Mouse (Mus musculus) lung, adult 2 months (tissue): ENCODE measurements around the gene Wdr31. TPM values are rescaled to one million over a fixed set of nuclear protein-coding genes. Genes with fewer than 3 reads are reported as not detected.

ENCODE experiments used
- DNase-seq: peaks from one replicate; pipeline ENCODE4 v3.0.0; 2022
- H3K4me1 ChIP-seq: fragments of 200-500 bp; 2 replicates; pipeline ENCODE4 v1.6.1; 2011; ENCODE audit warnings: low read length; ENCODE audit not compliant: control insufficient read depth, insufficient read depth
- H3K4me3 ChIP-seq: fragments of 200-500 bp; replicated peaks from 2 replicates; pipeline ENCODE3; 2011; ENCODE audit warnings: low read depth, mild to moderate bottlenecking, control low read depth, low read length; ENCODE audit errors: extremely low read depth
- CTCF ChIP-seq: fragments of 200-500 bp; IDR thresholded peaks from 2 replicates; pipeline ENCODE4 v1.5.1; 2011; ENCODE audit warnings: mild to moderate bottlenecking, low read length, control low read depth; ENCODE audit not compliant: insufficient read depth
- POLR2A ChIP-seq: fragments of 200-500 bp; IDR thresholded peaks from 2 replicates; pipeline ENCODE4 v1.6.1; 2011; ENCODE audit warnings: low read depth, mild to moderate bottlenecking, control low read depth, low read length, borderline replicate concordance; ENCODE audit errors: extremely low read depth
- WGBS: fragments of 180-500 bp; shearing (Covaris S2); methylation state at CpG from one replicate; pipeline ENCODE4 v1.1.7; 2018; 5-methylcytosine and 5-hydroxymethylcytosine counted together
- polyA plus RNA-seq: library from polyadenylated mRNA; depleted of rRNA; stranded (reverse); fragments of >200 nt; gene quantifications from 2 replicates; pipeline ENCODE4 v1.2.3, GENCODE M21; 2012

The Wdr31 gene
- polyA plus RNA-seq, 1 experiment: 4.2 TPM

GRCm38 (mm10) chr4:62431522-62431921, 39.2 kb downstream of the Wdr31 start:
- Histone ChIP-seq H3K4me1 (no peaks in the 10 kb centered on the region), H3K4me3 (no peak overlapping the region)
- no peak for DNase-seq
- no peak for TF ChIP-seq CTCF
- no peak for TF ChIP-seq POLR2A
- 69% methylated on average over 4 of the region's 4 CpGs for WGBS

- no peak for DNase-seq
- H3K4me1 ChIP-seq: no peaks in the 10 kb centered on the region
- no peak overlapping the region for H3K4me3 ChIP-seq
- no peak for TF ChIP-seq CTCF
- TF ChIP-seq POLR2A: no peak
Observed at GRCm38 (mm10) chr4:62430678-62431077, 40.0 kb downstream of the Wdr31 start.

- no peak for DNase-seq
- Histone ChIP-seq H3K4me1 (no peaks in the 10 kb centered on the region), H3K4me3 (no peak overlapping the region)
- 88% methylated on average over 9 of the region's 9 CpGs for WGBS
- TF ChIP-seq POLR2A (no peak), CTCF (no peak)
Observed at GRCm38 (mm10) chr4:62429616-62430015, 41.1 kb downstream of the Wdr31 start.

- no peak for DNase-seq
- H3K4me1 ChIP-seq: no peaks in the 10 kb centered on the region
- TF ChIP-seq POLR2A (no peak), CTCF (no peak)
- WGBS: 53% methylated on average over 17 of the region's 17 CpGs
- no peak overlapping the region for H3K4me3 ChIP-seq
Observed at GRCm38 (mm10) chr4:62427978-62428758, 42.5 kb downstream of the Wdr31 start.

- WGBS: 96% methylated on average over 4 of the region's 4 CpGs
- no peak for TF ChIP-seq POLR2A
- no peak for TF ChIP-seq CTCF
- DNase-seq: no peak
- Histone ChIP-seq H3K4me3 (no peak overlapping the region), H3K4me1 (no peaks in the 10 kb centered on the region)
Observed at GRCm38 (mm10) chr4:62425891-62426290, 44.8 kb downstream of the Wdr31 start.

- Histone ChIP-seq H3K4me1 (no peaks in the 10 kb centered on the region), H3K4me3 (no peak overlapping the region)
- TF ChIP-seq CTCF (no peak), POLR2A (no peak)
- 93% methylated on average over 6 of the region's 6 CpGs for whole genome bisulfite sequencing
- no peak for DNase-seq
Observed at GRCm38 (mm10) chr4:62419091-62419490, 51.6 kb downstream of the Wdr31 start.

- TF ChIP-seq CTCF: no peak
- DNase-seq: no peak
- WGBS: 88% methylated on average over 8 of the region's 8 CpGs
- Histone ChIP-seq H3K4me1 (no peaks in the 10 kb centered on the region), H3K4me3 (no peak overlapping the region)
Observed at GRCm38 (mm10) chr4:62418448-62418847, 52.2 kb downstream of the Wdr31 start.

- WGBS: 90% methylated on average over 10 of the region's 10 CpGs
- no peak for DNase-seq
- no peak overlapping the region for H3K4me3 ChIP-seq
- TF ChIP-seq CTCF: no peak
- no peak for TF ChIP-seq POLR2A
- 0 out of 2 replicates have a peak, but pooled peaks cover 2% of the 10 kb centered on the region for H3K4me1 ChIP-seq
Observed at GRCm38 (mm10) chr4:62411606-62412005, 59.1 kb downstream of the Wdr31 start.

- 75% methylated on average over 2 of the region's 2 CpGs for WGBS
- TF ChIP-seq POLR2A (no peak), CTCF (no peak)
- no peak for DNase-seq
- H3K4me1 ChIP-seq: 0 out of 2 replicates have a peak, but pooled peaks cover 2% of the 10 kb centered on the region
- H3K4me3 ChIP-seq: no peak overlapping the region
Observed at GRCm38 (mm10) chr4:62410325-62410724, 60.4 kb downstream of the Wdr31 start.

- Histone ChIP-seq H3K4me1 (0 out of 2 replicates have a peak, but pooled peaks cover 2% of the 10 kb centered on the region), H3K4me3 (no peak overlapping the region)
- WGBS: 13% methylated on average over 6 of the region's 6 CpGs
- no peak for DNase-seq
- no peak for TF ChIP-seq CTCF
- TF ChIP-seq POLR2A: no peak
Observed at GRCm38 (mm10) chr4:62409615-62410014, 61.1 kb downstream of the Wdr31 start.
